Mouse (Mus musculus): ENCODE measurements around the gene Ing4. TPM values are rescaled to one million over a fixed set of nuclear protein-coding genes. Genes with fewer than 3 reads are reported as not detected.
"Not testable (repeated sequence)": the region's sequence is repeated elsewhere in the genome, so short reads cannot be mapped to it uniquely, and the experiment has no call there.

Ing4 gene
- polyA plus RNA-seq, 1 experiment = 52.2 TPM

- no peak overlapping the region for H3K4me3 ChIP-seq (ENCODE audit: insufficient read depth, low read length)
- H3K27ac ChIP-seq (ENCODE audit: insufficient read depth, low read length) = no peak overlapping the region
- H3K4me1 ChIP-seq (ENCODE audit: control insufficient read depth, insufficient read depth, low read length) = no peaks in the 10 kb centered on the region
- TF ChIP-seq POLR2A (IDR thresholded peaks at IDR 0.05; ENCODE audit: low read depth, low read length) = no peak
- no peak for TF ChIP-seq CTCF (IDR thresholded peaks at IDR 0.05; ENCODE audit: borderline replicate concordance, insufficient read depth, low read length)
Observed at GRCm38 (mm10) chr6:124999546-124999945, 40.0 kb upstream of the Ing4 start.

DNA sequence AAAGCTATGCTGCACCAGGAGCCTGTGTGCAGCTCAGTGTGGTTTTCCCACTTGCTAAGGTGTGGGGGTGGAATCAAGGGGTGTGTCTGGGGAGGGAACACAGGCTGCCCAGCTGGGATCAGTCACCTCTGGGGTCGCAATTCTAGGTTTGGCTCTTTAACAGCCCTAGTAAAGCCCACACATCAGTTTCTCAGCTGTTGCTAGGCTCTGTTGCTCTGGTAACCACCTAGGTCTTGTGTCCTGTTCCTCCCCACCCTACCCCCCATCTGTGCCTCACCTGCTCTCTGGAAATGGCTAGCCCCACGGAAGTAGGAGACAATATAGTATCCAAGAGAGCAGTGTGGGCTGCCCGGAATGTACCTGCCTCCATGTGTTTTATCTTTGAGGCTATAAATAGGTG, 35.9 kb upstream of the Ing4 start:
- no peak for TF ChIP-seq POLR2A (IDR thresholded peaks at IDR 0.05; ENCODE audit: low read depth, low read length)
- no peak for TF ChIP-seq CTCF (IDR thresholded peaks at IDR 0.05; ENCODE audit: borderline replicate concordance, insufficient read depth, low read length)
- Histone ChIP-seq H3K4me1 (ENCODE audit: control insufficient read depth, insufficient read depth, low read length) (no peaks in the 10 kb centered on the region), H3K4me3 (ENCODE audit: insufficient read depth, low read length) (no peak overlapping the region), H3K27ac (ENCODE audit: insufficient read depth, low read length) (no peak overlapping the region)

DNA sequence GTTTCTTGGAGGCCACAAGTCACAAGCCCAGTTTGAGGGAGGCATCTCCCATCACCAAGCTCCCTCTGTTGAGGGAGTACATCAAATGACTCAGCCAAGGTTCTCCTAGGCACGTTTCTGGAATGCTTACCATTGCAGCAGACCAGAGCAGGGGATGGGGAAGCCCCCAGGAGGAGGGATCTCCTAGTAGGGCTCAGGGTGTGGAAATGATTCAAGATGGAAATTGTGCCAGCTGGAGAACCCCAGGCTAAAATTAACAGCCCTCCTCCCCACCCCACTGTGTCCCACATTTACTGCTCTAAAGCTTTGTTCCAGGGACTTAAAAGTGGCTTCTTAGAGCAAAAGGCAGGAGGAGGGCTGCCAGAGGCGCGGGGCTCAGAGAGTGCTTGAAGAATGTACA, 34.5 kb upstream of the Ing4 start:
- H3K4me1 ChIP-seq (ENCODE audit: control insufficient read depth, insufficient read depth, low read length) = no peaks in the 10 kb centered on the region
- TF ChIP-seq CTCF (IDR thresholded peaks at IDR 0.05; ENCODE audit: borderline replicate concordance, insufficient read depth, low read length) (no peak), POLR2A (IDR thresholded peaks at IDR 0.05; ENCODE audit: low read depth, low read length) (no peak)
- H3K4me3 ChIP-seq (ENCODE audit: insufficient read depth, low read length) = no peak overlapping the region
- no peak overlapping the region for H3K27ac ChIP-seq (ENCODE audit: insufficient read depth, low read length)

DNA sequence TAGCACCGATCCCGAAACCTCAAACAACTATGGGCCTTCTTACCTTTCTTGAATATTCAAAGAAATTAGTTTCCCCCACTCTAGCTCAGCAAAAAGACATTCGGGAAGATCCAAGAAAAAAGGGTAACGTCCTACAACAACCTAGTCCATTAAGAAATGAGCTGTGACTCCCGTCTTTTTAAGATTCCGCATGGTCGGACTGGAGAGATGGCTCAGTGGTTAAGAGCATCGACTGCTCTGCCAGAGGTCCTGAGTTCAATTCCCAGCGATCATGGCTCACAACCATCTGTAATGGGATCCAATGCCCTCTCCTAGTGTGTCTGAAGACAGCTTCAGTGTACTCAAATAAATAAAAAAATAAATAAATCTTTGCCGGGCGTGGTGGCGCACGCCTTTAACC, 31.5 kb upstream of the Ing4 start:
- TF ChIP-seq POLR2A (IDR thresholded peaks at IDR 0.05; ENCODE audit: low read depth, low read length) (no peak), CTCF (IDR thresholded peaks at IDR 0.05; ENCODE audit: borderline replicate concordance, insufficient read depth, low read length) (no peak)
- peak overlapping the region; percentile 90; the same call in 1 of the 2 replicates for H3K27ac ChIP-seq (ENCODE audit: insufficient read depth, low read length)
- peak overlapping the region; percentile 79 for H3K4me3 ChIP-seq (ENCODE audit: insufficient read depth, low read length)
- H3K4me1 ChIP-seq (ENCODE audit: control insufficient read depth, insufficient read depth, low read length) = no peaks in the 10 kb centered on the region; the same call in 1 of the 2 replicates

GRCm38 (mm10) chr6:125008586-125009128, 30.9 kb upstream of the Ing4 start:
- H3K27ac ChIP-seq (ENCODE audit: insufficient read depth, low read length) = peak overlapping the region; percentile 90
- peak overlapping the region; percentile 79 for H3K4me3 ChIP-seq (ENCODE audit: insufficient read depth, low read length)
- TF ChIP-seq POLR2A (IDR thresholded peaks at IDR 0.05; ENCODE audit: low read depth, low read length) (peak; percentile 89), CTCF (IDR thresholded peaks at IDR 0.05; ENCODE audit: borderline replicate concordance, insufficient read depth, low read length) (no peak)
- no peaks in the 10 kb centered on the region; the same call in 1 of the 2 replicates for H3K4me1 ChIP-seq (ENCODE audit: control insufficient read depth, insufficient read depth, low read length)

GRCm38 (mm10) chr6:125009129-125009180, 30.6 kb upstream of the Ing4 start, which contains the start of gene Zfp384:
Gene Zfp384, plus strand, starts transcription at chr6:125009145.
- TF ChIP-seq CTCF (IDR thresholded peaks at IDR 0.05; ENCODE audit: borderline replicate concordance, insufficient read depth, low read length) (no peak), POLR2A (IDR thresholded peaks at IDR 0.05; ENCODE audit: low read depth, low read length) (no peak)
- Histone ChIP-seq H3K27ac (ENCODE audit: insufficient read depth, low read length) (peak within 1 kb of the TSS; percentile 92), H3K4me1 (ENCODE audit: control insufficient read depth, insufficient read depth, low read length) (no peaks in the 10 kb centered on the region; the same call in 1 of the 2 replicates), H3K4me3 (ENCODE audit: insufficient read depth, low read length) (peak within 1 kb of the TSS; percentile 91)

DNA sequence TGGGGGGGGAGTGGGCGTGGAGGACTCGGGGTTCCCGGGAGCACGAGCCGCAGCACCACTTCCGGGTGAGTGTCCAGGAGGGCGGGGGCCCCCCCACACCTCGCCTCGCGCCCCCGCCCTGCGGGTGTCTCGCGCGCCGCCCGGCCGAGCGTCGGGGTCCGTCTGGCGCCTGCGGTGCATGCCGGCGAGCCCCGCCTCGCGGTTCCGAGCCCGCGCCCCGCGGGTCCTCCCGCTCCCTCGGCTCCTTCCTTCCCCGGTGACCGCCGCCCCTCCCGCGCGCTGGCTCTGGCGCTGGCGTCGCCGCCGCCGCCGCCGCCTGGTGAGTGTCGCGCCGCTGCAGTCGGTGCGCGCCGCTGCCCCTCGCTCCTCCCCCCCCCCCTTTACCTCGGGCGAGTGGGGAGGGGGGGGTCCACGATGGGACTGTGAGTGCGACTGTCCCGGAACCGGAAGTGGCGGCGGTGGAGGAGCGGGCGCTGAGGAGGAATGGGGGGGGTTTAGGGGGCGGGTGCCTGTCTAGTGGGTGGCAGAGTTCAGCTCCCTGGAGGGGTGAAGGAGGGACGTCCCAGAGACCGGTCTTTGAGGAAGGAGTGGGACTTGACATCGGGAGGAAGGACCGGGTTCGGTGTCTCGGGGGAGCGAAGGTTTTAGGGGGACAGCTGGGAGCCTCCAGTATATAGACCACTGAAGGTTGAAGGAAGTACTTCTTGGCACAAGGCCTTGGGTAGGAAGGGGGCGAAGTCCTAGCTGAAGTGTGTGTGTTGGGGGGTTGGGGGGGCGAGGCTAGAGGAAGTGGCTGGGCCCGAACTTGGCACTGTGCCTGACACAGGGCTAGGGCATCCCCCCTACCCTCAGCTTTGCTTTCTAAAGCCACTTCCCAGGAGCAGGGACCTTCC, 30.1 kb upstream of the Ing4 start:
- H3K4me3 ChIP-seq (ENCODE audit: insufficient read depth, low read length) = peak overlapping the region; percentile 91
- no peaks in the 10 kb centered on the region; the same call in 1 of the 2 replicates for H3K4me1 ChIP-seq (ENCODE audit: control insufficient read depth, insufficient read depth, low read length)
- peak overlapping the region; percentile 92 for H3K27ac ChIP-seq (ENCODE audit: insufficient read depth, low read length)
- TF ChIP-seq CTCF (IDR thresholded peaks at IDR 0.05; ENCODE audit: borderline replicate concordance, insufficient read depth, low read length) (no peak), POLR2A (IDR thresholded peaks at IDR 0.05; ENCODE audit: low read depth, low read length) (peak; percentile 68; the same call in 1 of the 2 replicates)

GRCm38 (mm10) chr6:125017682-125018081, 21.9 kb upstream of the Ing4 start:
- TF ChIP-seq CTCF (IDR thresholded peaks at IDR 0.05; ENCODE audit: borderline replicate concordance, insufficient read depth, low read length) (no peak), POLR2A (IDR thresholded peaks at IDR 0.05; ENCODE audit: low read depth, low read length) (no peak)
- Histone ChIP-seq H3K4me1 (ENCODE audit: control insufficient read depth, insufficient read depth, low read length) (no peaks in the 10 kb centered on the region), H3K4me3 (ENCODE audit: insufficient read depth, low read length) (no peak overlapping the region), H3K27ac (ENCODE audit: insufficient read depth, low read length) (no peak overlapping the region)

- H3K4me1 ChIP-seq (ENCODE audit: control insufficient read depth, insufficient read depth, low read length); H3K4me3 ChIP-seq (ENCODE audit: insufficient read depth, low read length); H3K27ac ChIP-seq (ENCODE audit: insufficient read depth, low read length): not testable (repeated sequence)
- TF ChIP-seq CTCF (IDR thresholded peaks at IDR 0.05; ENCODE audit: borderline replicate concordance, insufficient read depth, low read length) = peak; percentile 87
Observed at GRCm38 (mm10) chr6:125030532-125030931, 9.0 kb upstream of the Ing4 start.

GRCm38 (mm10) chr6:125031604-125032003, 8.0 kb upstream of the Ing4 start:
- TF ChIP-seq CTCF (IDR thresholded peaks at IDR 0.05; ENCODE audit: borderline replicate concordance, insufficient read depth, low read length) = no peak
- TF ChIP-seq POLR2A (IDR thresholded peaks at IDR 0.05; ENCODE audit: low read depth, low read length) = no peak
- Histone ChIP-seq H3K4me3 (ENCODE audit: insufficient read depth, low read length) (no peak overlapping the region), H3K27ac (ENCODE audit: insufficient read depth, low read length) (no peak overlapping the region)

More at GRCm38 (mm10) chr6:125031604-125032003, 8.0 kb upstream of the Ing4 start:
- H3K4me1 ChIP-seq (ENCODE audit: control insufficient read depth, insufficient read depth, low read length) = no peaks in the 10 kb centered on the region
